Mouse (Mus musculus) liver (tissue): ENCODE results near the gene Kif2c.

ENCODE experiments used
- DNase-seq: peaks from one replicate; pipeline ENCODE4 v3.0.0-alpha.2; 2020; ENCODE audit warnings: mixed read lengths

Gene Kif2c

DNA sequence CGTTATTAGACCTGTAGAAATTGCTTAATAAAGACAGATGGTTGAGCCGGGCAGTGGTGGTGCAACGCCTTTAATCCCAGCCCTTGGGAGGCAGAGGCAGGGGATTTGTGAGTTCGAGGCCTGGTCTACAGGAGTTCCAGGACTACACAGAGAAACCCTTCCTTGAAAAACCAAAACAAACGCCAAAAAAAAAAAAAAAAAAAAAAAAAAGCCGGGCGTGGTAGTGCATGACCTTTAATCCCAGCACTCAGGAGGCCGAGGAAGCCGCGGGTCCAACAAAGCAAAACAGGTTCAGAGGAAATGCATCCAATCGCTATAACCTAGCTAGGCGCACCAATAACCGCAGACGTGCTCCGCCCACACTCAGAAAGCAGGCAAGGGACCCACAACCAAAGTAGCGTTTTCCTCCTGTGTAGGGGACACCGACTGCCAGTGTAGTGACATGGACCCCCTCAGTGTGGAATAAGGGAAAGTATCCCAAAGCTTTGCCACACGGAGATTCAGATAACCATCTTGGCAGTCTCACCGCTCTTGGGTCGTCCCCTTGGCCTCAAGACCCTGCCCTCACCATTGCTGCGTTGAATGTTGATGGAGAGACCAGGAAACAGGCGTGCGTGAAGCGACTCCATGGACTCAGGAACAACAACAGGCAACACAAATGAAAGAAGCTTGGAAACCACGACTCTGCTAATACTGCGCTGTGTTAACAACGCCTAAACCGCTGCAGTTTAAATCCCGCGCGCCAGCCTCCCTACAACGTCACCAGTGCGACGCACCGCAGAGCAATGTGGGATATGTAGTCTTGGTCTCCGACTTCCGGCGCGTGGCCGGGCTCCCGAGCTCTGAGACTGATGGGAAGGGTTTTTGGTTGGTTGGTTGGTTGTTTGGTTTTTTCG is at the start of gene Kif2c:
Kif2c (minus strand) TSS at position 777 of the 896 bp plus-strand sequence.
- DNase-seq: peak; percentile 91

DNA sequence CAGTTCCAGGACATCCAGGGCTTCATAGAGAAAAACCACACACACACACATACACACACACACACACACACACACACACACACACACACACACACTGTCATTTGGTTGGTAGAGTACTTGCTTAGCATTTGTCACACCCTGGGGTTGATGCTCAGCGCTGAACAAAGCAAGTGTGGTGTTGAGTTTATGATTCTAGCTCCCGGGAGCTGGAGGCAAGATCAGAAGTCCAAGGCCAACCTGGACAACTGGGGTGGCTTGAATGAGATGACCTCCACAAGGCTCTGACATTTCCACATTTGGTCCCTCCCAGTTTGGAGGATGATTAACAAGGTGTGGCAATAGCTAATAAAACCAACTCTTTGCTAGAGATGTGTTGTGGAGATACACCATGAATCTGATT is 48.8 kb upstream of the Kif2c start:
- peak; percentile 13 for DNase-seq

DNA sequence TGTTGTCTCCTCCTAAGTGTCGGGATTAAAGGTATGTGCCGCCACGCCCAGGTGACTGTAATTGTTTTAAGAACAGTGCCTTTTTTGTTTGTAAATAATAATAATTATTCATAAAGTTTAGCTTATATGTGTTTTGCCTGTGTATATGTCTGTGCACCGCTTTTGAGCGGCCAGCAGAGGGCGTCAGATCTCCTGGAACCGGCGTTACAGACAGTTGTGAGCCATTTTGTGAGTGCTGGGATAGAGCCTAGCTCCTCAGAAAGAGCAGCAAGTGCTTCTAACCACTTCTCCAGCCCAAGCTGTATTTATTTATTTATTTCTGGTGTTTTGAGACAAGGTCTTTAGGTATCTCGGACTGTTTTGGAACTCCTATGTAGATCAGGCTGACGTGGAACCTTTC is 47.9 kb upstream of the Kif2c start:
- DNase-seq: peak; percentile 24

DNA sequence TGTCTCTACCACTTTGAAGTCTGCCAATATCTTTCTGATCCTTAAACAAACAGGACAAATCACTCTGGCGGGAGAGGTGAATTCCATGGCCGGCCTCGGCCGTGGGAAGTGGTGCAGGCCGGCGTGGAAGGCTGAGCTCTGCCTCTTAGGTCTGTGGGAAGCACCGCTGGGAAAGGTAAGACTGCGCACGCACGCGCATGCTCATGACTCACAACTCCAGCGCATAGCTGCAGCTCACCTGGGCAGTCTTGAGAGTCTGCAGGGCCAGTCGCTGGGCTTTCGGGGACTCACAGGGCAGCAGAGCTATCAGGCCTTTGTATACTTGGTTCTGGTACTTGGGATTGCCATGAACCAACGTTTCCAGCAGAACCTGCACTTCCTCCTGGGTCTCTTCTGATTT is 47.2 kb upstream of the Kif2c start:
- no peak for DNase-seq

DNA sequence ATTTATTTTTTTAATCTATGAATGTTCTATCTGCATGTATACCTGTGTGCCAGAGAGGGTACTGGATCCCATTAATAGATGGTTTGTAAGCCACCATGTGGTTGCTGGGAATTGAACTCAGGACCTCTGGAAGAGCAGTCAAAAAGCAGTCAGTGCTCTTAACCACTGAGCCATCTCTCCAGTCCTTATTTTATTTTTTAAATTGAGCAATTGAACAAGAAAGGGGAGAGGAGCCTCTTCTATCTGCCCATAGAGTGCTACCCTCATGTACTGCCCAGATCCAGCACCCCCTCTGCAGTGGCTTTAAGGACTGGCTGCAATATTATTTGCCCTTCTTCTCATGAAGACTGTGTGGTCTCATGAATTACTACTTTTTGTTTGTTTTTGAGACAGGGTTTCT is 42.8 kb upstream of the Kif2c start:
- no peak for DNase-seq

DNA sequence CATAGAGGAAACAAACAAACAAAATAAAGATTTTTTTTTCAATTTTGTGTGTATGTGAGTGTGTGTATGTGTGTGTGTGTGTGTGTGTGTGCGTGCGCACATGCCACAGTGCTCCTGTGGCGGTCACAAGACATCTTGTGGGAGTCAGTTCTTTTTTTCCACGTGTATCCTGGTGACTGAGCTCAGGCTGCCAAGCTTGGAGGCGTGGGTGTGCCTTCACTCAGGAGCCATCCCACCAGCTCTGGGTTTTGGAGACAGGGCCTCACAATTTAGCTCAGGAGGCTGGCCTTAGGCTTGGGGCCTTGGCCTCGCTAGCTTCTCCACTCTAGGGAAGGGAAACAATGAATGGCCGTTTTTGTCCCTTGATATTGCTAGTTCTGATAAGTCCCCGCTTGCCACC is 41.7 kb upstream of the Kif2c start:
- DNase-seq: no peak

DNA sequence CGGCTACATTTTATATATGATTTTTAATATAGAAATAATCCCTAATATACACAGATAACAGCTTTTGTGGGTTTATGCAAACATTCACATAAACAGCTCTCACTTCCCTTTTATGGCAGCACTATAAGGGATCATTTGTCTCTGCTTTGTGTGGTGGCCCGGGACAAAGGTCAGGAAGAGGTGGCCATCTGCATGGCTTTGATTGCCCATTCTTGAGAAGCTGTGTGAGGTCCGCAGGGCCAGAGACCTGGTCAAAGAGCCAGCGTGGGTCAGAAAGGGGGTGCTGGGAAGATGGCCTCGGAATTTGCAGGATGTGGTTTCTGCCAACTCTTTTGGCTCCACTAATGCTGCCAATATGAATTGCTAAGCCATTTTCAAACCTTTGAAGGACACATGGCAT is 40.6 kb upstream of the Kif2c start:
- DNase-seq: no peak

DNA sequence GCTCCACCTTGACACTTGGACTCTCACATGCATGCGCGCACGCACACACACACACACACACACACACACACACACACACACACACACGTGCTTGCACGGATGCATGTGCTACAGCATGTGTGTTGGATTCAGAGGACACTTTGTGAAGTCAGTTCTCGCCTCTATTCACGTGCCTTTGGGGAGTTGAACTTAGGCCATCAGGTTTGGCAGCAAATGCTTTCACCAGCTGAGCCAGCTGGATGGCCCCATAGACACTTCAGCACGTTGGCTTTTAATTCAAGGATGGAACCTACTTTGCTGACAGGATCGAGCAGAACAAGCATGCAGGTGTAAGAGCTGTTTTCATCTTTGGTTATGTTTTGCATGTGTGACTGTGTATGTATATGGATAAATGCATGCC is 39.4 kb upstream of the Kif2c start:
- DNase-seq: no peak

DNA sequence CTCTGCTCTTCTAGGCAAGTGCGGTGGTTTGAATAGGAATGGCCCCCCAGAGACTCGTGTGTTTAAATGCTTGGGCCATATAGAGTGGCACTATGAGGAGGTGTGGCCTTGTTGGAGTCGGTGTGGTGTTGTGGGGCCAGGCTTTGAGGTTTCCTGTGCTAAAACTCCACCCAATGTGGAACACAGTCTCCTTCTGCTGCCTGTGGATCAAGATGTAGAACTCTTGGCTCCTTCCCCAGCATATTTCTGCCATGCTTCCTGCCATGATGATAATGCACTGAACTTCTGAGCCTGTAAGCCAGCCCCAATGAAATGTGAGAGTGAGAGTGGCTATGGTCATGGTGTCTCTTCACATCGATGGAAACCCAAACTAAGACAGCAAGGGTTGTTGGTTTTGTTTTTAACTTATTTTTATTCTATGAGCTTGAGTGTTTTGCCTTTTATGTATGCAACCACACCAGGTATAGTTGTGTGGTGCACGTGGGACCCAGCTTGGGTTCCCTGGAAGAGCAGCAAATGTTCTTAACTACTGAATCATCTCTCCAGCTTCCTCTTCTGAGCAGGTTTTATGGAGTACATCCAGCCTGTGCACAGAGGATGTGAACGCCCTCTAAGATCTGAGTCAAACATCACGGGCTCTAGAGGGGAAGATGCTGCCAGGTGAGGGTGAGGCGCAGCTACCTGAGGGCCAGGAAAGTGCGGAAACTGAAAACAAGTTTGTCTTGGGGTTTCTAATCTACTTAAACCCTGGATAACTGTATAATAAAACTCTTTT is 38.5 kb upstream of the Kif2c start:
- no peak for DNase-seq

DNA sequence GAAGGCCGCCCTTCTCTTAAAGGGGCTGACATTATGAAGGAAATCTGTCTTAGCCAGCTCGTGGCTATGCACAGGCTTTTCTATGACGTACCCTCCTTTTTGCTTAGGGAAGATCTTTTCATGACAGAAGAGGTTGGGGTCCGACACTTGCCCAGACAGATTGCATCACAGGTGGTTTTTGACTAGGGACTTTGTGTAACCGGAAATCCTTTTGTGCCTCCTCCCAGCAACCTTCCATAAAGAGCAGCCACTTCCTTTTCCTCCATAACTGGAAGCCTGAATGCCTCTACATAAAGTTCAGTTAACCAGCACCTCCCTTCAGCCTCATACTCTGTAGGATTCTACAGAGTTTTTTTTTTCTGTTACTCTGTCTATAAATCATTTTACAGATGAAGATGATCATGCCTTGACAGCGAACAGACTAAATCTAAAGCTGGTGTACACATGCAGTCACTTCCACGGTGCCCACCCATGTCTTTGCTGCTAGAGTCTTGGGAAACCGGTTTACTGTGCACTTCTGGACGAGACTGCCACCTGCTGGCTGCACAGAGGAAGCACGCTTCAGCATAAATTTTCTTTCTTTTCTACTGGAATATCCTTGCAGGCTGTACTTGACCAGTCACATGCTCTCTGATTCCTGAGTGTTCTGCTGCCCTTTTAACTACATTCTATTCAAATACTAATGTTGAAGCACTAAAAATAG is 36.2 kb upstream of the Kif2c start:
- peak; percentile 67 for DNase-seq

DNA sequence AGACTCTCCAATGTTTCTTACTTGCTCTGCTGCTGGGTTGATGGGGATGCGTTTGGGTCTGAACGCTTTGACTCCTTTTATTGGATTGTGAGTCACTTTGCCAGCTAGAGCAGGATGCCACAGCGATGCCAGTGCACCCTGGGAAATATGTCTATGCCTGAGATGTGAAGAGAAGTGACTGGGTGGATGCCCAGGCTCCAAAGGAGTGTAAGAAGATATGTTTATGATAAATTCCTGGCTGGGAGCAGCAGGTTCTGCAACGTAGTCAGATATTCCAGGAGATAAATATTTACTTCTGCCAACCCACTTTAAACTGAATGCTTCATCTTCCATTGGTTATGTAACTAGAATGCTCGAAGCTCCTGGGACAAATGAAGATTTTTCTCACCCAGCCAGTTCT is 34.6 kb upstream of the Kif2c start:
- DNase-seq: no peak

DNA sequence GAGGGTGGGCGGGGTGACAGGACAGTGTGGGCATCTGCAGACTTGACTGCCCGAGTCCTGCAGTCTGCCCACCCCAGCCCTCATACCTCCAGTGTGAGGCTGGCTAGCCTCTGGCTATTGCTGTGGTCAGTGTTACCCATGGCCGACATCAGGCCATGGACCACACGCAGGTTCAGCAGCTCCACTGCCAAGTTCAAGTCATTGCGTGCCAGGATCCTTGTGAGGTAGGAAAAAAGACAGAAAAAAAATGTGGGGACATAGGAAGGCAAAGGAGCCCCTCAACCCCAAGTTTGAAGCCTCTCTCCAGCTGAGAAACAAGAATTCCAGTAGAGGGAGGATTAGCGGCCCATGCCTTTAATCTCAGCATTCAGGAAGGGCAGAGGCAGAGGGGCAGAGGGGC is 31.8 kb upstream of the Kif2c start:
- DNase-seq: no peak

DNA sequence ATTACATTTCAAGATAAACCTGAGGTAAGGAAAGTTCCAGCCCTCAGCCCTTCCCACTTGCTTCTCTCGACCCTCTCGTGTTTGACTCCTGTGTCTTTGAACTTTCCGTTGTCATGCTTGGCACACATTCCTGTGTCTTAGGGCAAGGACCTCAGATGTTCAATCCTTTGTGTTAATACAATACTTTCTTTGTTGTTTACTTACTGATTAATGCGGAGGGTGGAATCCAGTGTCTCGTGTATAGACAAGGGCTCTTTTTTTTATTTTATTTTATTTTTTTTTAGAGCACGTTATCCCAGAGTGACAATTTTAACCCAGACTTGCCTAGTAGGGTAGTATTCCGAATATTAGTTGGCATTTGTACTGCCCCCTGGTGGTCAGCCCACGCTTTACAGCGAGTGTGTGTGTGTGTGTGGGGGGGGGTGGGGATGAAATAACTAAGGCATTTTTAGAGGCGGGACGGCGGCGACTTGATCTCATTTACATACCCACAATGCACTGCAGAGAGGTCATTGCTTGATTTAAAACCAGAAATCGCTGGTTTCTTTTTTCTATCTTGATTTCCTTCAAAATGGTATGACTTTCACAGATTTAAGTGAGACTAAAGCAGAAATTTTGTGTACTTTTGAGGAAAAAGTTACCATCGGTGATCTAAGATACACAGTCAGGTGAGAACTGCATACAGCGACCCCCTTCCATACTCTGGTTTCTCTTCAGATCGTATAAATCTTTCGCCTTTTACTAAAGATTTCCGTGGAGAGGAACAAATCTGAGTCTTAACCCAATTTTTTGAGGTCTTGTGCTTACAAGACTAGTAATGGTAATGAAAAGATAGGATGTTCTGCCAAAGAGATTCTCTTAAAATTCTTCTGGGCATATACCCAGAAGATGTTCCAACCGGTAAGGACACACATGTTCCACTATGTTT is 28.0 kb upstream of the Kif2c start:
- peak; percentile 87 for DNase-seq

DNA sequence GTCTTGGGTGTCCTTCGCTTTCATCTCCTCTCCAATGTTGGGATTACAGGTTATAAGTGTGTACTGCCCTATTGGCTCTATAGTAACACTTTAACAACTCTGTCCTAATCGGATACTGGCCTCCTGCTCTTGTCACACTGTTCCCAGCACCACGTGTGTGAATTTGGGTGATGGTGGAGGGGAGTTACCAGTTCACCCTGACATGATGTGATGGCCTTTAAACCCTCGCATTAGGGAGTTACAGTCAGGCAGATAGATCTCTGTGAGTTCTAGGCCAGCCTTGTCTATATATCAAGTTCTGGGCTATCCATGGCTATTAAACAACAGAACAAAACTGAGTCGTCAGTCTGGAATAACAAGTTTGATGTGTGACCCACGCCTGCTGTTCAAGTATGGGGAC is 27.2 kb upstream of the Kif2c start:
- no peak for DNase-seq

DNA sequence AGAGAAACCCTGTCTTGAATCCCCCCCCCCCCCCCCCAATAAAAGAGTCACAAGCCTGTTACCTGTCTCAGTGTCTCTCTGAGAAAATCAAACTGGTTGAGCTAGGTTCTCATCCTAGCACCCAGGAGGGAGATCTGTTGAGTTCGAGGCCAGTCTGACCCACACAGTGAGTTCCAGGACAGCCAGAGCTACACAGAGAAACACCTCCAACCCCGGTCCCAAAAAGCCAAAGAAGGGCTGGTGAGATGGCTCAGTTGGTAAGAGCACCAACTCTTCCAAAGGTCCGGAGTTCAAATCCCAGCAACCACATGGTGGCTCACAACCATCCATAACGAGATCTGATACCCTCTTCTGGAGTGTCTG is 20.5 kb upstream of the Kif2c start:
- DNase-seq: no peak

DNA sequence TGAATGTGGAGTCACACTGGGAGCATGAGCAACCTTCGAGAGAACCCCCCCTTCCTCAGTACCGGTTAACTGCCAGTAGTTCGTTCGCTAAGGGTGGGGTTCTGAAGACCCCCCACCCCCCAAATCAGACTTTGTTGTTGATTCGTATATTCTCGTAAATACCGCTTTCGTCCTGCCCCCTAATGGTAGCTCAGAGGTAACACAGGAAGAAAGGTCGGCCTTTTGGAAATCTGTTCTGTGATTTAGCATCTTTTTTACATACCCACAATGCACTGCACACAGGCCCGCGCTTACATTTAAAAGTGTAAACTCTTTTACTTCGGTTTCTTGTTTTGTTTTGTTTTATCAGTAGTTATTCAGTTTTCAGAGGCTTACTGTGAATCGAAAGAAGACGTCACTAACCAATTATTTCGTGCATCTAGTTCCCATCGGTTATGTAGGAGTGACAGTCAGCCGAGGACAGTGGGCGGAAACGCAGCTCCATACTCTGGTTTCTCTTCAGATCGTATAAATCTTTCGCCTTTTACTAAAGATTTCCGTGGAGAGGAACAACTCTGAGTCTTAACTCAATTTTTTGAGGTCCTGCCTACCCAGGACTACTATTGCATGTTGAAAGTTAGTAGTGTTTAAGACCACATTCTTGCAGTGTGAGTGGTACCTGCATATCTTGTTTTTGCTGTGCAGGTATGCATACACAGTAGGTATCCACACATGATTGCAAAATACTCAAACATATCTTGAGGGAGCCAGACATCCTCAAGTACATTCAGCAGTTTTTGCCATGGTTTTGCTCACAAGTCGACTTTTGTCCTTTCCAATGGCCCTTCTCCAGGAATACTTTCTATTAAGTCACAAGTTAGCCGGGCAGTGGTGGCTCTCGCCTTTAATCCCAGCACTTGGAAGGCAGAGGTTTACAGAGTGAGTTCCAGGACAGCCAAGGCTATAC is 19.9 kb upstream of the Kif2c start:
- peak; percentile 37 for DNase-seq

DNA sequence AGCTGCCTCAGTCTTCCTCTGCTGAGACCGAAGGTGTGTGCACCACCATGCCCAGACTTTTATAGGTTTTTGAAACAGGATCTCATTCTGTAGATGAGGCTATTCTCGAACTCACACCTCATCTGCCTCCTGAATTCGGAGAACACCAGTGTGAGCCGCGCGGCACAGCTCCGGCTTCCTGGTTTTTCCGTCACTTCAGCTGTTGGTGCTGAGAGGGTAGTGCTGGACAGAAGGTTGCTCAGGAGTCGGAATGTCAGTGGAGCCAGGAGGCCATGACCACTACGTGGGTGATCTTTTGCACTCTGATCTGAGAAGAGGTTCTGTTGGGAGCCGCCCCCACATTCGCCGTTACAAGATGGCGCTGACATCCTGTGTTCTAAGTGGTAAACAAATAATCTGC is 9.4 kb upstream of the Kif2c start:
- DNase-seq: no peak

DNA sequence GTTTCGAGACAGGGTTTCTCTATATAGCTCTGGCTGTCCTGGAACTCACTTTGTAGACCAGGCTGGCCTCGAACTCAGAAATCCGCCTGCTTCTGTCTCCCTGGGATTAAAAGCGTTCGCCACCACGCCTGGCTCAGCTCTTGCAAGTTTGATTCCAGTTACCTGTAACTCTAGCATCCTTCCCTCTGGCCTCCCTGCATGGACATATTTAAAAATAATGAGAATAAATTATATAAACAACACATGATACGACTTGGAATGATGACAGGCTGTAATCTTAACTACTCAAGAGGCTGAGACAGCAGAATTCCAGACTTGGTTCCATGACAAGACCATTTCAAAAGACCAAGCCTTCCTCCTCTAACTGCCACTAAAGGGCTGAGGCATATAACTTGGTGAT is 8.2 kb upstream of the Kif2c start:
- no peak for DNase-seq

DNA sequence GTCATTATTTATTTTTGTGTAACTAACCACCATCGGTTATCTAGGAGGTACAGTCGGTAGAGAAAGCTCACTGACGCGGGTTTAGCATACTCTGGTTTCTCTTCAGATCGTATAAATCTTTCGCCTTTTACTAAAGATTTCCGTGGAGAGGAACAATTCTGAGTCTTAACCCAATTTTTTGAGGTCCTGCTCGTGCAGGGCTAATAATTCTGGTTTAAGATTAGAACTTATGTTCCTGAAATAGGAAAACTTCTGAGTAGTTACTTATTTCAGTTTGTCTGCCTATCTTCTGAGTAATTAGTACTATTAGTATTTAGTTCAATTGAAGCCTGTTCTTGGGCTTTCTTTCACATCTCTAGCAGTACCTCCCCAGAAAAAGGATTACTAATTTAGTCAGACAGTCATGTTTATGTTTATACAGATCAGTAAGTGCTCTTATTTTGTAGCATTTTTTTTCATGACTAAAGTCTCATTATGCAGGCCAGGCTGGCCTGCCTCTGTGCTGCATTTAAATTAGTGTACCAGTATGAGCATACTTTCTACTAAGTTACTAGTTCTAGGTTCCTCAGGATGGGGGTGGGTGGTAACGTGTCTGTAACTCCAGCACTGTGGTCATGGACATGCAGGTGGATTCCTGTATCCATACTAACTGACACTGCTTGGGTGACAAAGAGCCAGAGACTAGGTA is 7.6 kb upstream of the Kif2c start:
- peak; percentile 54 for DNase-seq

DNA sequence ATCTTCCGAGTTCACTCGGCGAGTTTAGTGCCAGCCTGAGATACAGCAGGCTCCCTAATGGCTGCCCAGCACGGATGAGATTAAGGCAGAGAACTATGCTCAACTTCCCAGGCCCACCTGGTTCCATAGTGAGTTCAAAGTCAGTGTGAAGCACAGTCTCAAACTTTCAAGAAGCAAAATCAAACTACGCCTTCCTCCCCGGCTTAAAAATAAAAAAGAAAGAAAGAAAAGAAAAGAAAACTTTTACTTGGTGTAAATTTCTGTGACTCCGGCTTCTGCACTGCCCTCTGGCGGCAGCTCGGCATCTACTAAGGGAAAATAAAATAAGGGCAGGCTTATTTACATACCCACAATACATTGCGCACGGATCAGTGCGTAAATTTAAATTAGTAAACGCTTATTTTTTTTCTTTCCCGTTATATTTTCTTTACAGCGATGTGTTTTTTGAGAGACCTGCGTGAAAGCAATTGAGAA is 7.0 kb upstream of the Kif2c start:
- peak; percentile 91 for DNase-seq

DNA sequence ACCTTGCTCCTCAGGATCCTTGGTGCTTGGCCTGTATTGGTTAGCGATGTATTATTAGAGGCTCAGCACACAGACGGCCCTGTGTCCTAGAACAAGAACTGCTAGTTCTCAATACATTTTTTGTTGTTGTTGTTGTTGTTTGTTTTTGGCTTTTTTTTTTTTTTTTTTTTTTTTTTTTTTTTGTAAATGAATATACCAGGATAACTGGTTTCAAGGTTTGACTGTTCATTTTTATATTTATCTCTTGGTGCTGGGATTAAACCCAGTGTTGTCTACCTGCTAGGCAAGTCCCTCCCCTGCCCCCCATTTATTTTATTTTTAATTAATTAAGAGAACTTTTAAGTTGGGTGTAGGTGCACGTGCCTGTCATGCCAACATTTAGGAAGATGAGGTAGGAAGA is 6.5 kb upstream of the Kif2c start:
- no peak for DNase-seq
